Mouse (Mus musculus) stomach, postnatal 0 days (tissue): Measurements from ENCODE around the gene Abcg2. TPM values are rescaled to one million over a fixed set of nuclear protein-coding genes. Genes with fewer than 3 reads are reported as not detected.
"Not testable (repeated sequence)": the region's sequence is repeated elsewhere in the genome, so short reads cannot be mapped to it uniquely, and the experiment has no call there.

ENCODE experiments used
- ATAC-seq: fragments of 200-750 bp; cut with Nextera tagmentation; 2 replicates; pipeline ENCODE4 v1.8.0; 2017; ENCODE audit not compliant: low FRiP score, low TSS enrichment
- DNase-seq: peaks from one replicate; pipeline ENCODE4 v3.0.0-alpha.2; 2016; ENCODE audit warnings: low spot score
- H3K27ac ChIP-seq: fragments of 300-500 bp; sonication (generic); replicated peaks from 2 replicates; pipeline ENCODE4 v1.5.1; 2014; ENCODE audit warnings: mild to moderate bottlenecking, control low read depth
- H3K27me3 ChIP-seq: fragments of 300-500 bp; sonication (generic); 2 replicates; pipeline ENCODE4 v1.6.1; 2014; ENCODE audit warnings: low read length; ENCODE audit not compliant: control insufficient read depth, insufficient read depth
- H3K36me3 ChIP-seq: fragments of 300-500 bp; sonication (generic); 2 replicates; pipeline ENCODE4 v1.6.1; 2014; ENCODE audit warnings: low read length, mixed read lengths; ENCODE audit not compliant: control insufficient read depth, insufficient read depth
- H3K4me1 ChIP-seq: fragments of 300-500 bp; sonication (generic); replicated peaks from 2 replicates; pipeline ENCODE4 v1.6.1; 2014; ENCODE audit warnings: antibody characterized with exemption; ENCODE audit not compliant: control insufficient read depth, insufficient read depth
- H3K4me2 ChIP-seq: fragments of 300-500 bp; sonication (generic); replicated peaks from 2 replicates; pipeline ENCODE4 v1.6.1; 2014; ENCODE audit warnings: low read depth, mild to moderate bottlenecking, control low read depth, moderate library complexity
- H3K4me3 ChIP-seq: fragments of 300-500 bp; sonication (generic); 2 replicates; pipeline ENCODE4 v1.5.1; 2014; ENCODE audit warnings: low read depth, low read length, control low read depth
- H3K9ac ChIP-seq: fragments of 300-500 bp; sonication (generic); 2 replicates; pipeline ENCODE4 v1.6.1; 2014; ENCODE audit warnings: mild to moderate bottlenecking, low read length, control low read depth, mixed read lengths
- H3K9me3 ChIP-seq: fragments of 300-500 bp; sonication (generic); 2 replicates; pipeline ENCODE4 v1.6.1; 2016; ENCODE audit warnings: low read length; ENCODE audit not compliant: control insufficient read depth
- CTCF ChIP-seq: IDR thresholded peaks from 2 replicates; pipeline ENCODE4 v1.5.1; 2016; ENCODE audit warnings: antibody characterized with exemption, low read depth, mild to moderate bottlenecking, moderate library complexity
- EP300 ChIP-seq: optimal IDR thresholded peaks from 2 replicates; pipeline ENCODE3; 2016; ENCODE audit warnings: antibody characterized with exemption
- WGBS: fragments of 180-500 bp; shearing (Covaris S2); extraction: QIAGEN DNeasy Blood & Tissue Kit; methylation state at CpG from one replicate; pipeline ENCODE4 v1.1.7; 2014; 5-methylcytosine and 5-hydroxymethylcytosine counted together
- polyA plus RNA-seq: library from polyadenylated mRNA; unstranded; fragments of >200 nt; fragmentation: Nextera tagmentation; extraction: Ambion mirVana; gene quantifications from 2 replicates; pipeline ENCODE4 v1.2.1, GENCODE M21; 2015

Abcg2 gene
- 18.1 and 19.2 TPM in 2 replicates for polyA plus RNA-seq

DNA sequence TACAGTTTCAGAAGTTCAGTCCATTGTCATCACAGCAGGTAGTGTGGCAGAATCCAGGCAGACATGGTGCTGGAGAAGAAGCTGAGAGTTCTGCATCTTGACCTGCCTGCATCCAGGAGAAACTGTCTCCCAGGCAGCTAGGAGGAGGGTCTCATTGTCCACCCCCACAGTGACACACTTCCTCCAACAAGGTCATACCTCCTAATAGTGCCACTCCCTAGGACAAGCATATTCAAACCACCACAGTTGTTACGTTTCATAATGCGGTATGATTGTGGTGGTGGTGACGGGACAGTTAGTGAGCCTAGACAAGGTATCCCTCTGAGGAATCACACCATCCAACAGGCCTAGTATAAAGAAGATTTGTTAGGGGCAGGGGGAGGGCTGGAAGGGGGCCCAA, at the start of gene Abcg2:
Abcg2 (plus strand) TSS at position 301 of the 400 bp plus-strand sequence.
- ATAC-seq, H3K4me1 ChIP-seq, DNase-seq, H3K9me3 ChIP-seq, H3K9ac ChIP-seq, H3K4me3 ChIP-seq, H3K36me3 ChIP-seq, H3K27ac ChIP-seq, H3K27me3 ChIP-seq, H3K4me2 ChIP-seq: not testable (repeated sequence)
- 85% methylated on average over 3 of the region's 3 CpGs for WGBS

DNA sequence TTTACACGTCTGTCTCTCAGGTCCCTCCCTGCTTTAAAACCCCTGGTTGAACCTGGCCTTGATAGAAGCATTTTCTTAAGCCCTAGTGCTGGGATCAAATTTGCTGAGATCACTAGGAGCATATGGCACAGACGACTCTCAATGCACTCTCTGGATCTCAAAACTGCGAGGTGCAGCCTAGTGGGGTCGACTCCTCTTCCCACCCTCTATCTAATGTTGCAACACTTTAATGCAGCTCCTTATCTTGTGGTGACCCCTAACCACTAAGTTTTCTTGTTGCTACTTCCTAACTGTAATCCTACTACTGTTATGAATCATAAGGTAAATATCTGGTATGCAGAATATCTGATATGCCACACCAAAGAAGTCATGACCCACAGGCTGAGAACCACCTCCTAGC, 44.1 kb upstream of the Abcg2 start:
- H3K27ac ChIP-seq, H3K4me3 ChIP-seq, H3K27me3 ChIP-seq, H3K4me1 ChIP-seq, H3K9ac ChIP-seq, H3K9me3 ChIP-seq, H3K36me3 ChIP-seq, DNase-seq, ATAC-seq, H3K4me2 ChIP-seq: not testable (repeated sequence)
- WGBS, result 67% methylated on average over 4 of the region's 4 CpGs

DNA sequence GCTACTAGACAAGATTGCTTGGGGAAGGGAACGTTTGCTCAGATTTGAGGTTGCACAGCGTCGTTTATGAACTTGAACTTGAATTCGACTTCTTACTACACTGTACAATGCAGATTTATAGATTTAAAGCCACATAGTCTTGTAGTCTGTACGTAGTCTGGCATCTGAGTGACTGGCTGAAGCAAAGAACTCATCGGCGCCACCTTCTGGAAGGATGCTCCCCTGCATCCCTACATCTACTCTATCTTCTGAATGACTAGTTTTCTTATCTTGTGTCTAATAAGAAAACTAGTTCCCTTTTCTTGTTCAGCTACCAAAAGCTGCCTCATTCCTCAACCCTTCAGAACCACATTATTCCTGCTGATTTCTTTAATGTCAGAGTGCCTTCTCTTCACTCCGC, 41.5 kb upstream of the Abcg2 start:
- not testable (repeated sequence) for H3K9ac ChIP-seq, H3K27ac ChIP-seq, H3K9me3 ChIP-seq, H3K4me2 ChIP-seq, H3K36me3 ChIP-seq, H3K4me3 ChIP-seq, H3K4me1 ChIP-seq, ATAC-seq, H3K27me3 ChIP-seq
- DNase-seq, result peak; percentile 23
- 65% methylated on average over 8 of the region's 8 CpGs for WGBS
- peak; percentile 65 for TF ChIP-seq CTCF

DNA sequence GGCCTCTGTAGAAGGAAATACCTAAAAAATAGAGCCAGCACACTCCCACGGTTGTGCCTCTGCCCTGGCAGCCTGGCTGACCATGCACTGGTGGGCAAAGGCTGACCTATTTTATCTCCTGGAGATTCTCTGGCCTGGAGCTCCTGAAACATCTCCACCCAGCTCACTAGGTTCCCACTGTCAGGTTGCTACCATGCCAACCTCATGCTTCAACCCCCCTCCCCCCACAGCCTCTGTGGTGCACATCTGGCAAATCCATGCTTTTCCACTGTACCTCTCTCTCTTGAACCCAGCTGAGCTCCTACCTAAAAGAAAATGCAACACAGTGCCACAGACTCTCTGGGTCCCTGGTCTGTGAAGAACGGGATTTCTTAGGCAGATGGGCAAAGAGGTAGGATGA, 39.4 kb upstream of the Abcg2 start:
- H3K27me3 ChIP-seq, ATAC-seq, DNase-seq, H3K27ac ChIP-seq, H3K4me3 ChIP-seq, H3K4me1 ChIP-seq, H3K9me3 ChIP-seq, H3K36me3 ChIP-seq, H3K9ac ChIP-seq, H3K4me2 ChIP-seq: not testable (repeated sequence)
- 22% methylated on average over 2 of the region's 2 CpGs for WGBS

DNA sequence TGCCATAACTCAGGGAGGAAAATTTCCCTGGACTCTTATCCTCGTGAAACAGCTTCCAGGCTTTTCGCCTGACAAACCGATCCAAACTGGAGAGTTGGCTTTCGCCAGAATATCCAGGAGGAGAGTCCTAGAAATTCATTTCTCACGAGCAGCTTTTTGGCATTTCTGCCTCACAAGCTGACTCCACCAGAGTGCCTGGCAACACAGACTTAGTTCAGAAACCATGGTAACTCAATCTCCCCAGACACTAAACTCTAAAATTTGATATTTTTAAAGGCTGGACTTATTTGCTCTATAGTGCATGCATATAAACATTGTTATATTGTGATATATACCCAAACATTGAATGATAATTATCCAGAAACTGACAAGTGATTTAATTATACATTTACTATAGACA, 38.3 kb upstream of the Abcg2 start:
- not testable (repeated sequence) for H3K27ac ChIP-seq, H3K36me3 ChIP-seq, H3K4me2 ChIP-seq, H3K9me3 ChIP-seq, H3K9ac ChIP-seq, H3K27me3 ChIP-seq, ATAC-seq, DNase-seq, H3K4me3 ChIP-seq, H3K4me1 ChIP-seq
- 43% methylated on average over 5 of the region's 5 CpGs for WGBS

DNA sequence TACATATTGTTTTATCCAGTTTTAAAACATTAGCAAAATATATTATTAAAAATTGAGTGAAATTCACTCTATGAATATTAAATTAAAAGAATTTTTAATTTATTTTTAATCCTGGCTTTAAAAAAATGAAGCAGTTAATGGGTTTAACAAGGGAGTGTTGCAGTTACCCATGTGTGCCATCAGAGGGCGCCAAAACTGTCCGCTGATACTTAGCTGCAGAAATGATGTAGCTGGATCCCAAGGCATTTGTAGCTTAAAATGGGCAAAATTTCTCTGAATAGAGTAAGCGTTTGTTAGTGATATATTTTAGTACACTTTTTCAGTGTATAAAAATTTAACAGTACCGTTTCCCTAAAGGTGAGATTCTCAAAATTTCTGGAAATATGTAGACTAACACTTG, 37.5 kb upstream of the Abcg2 start:
- Histone ChIP-seq H3K4me1 (no peaks in the 10 kb centered on the region), H3K9ac (no peak overlapping the region), H3K27ac (no peak overlapping the region), H3K27me3 (no peaks in the 10 kb centered on the region), H3K4me3 (no peak overlapping the region), H3K9me3 (no peaks in the 10 kb centered on the region), H3K36me3 (no peaks in the 10 kb centered on the region), H3K4me2 (no peak overlapping the region)
- TF ChIP-seq CTCF, result peak; percentile 85
- TF ChIP-seq EP300, result no peak
- peak; percentile 48 for DNase-seq
- 8% methylated on average over 4 of the region's 4 CpGs for WGBS
- no peak for ATAC-seq

DNA sequence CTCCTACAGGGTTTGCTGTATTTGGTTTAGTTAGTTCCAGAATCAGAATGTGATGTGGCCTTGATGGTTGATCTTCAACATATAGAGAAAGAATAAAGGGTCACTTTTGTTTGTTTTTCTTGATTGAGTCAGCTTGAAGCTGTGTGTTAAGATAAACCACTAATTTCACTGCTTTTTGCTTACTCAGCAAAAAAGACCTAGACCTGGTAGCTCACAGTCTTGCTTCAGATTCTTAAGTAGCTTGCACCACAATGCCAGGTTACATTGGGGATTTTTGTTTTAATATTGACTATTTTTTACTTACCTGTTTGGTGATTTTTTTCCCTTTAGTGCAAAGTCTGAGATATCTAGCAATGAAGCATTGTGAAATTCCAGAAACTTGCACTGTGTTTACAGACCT, 30.5 kb upstream of the Abcg2 start:
- not testable (repeated sequence) for H3K9ac ChIP-seq, H3K9me3 ChIP-seq, H3K4me2 ChIP-seq, H3K27ac ChIP-seq, H3K36me3 ChIP-seq, DNase-seq, H3K4me1 ChIP-seq, ATAC-seq, H3K27me3 ChIP-seq, H3K4me3 ChIP-seq

DNA sequence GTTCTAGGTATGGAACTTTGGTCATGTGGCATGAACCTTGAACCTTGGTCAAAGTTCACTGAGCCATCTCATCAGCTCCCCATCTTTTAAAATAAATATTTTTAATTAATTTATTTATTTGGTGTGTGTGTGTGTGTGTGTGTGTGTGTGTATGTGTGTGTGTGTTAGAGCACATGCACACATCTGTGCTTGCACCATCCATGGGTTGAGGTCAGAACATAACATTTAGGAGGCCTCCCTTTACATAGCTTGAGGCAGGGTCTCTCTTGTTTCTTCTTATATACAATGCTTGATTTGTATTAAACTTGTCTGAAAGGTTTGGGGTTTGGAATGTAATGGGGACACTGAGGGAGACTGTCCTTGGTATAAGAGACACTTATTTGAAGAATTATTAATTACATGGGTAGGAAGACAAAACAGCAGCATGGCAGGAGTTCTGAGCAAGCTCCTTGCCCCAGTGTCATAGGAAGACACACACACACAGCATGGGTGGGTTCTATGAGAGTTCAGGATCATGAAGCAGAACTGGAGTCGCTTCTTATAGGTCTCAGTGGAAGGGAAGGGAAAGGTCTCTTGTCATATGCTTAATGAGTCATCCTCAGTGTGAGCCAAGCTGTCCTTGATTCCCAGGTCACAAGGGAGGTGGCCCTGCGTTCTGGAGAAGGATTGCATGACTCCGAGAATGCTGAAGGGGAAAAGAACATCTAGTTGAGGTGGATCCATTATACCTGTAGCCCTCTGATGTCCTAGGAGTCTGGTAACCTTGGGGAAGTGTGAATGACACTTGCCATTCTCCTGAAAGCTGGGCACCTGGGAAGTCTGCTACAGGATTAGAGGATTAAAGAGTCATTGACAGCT, 9.9 kb downstream of the Abcg2 start:
- not testable (repeated sequence) for H3K4me3 ChIP-seq, H3K27me3 ChIP-seq, H3K9ac ChIP-seq, H3K9me3 ChIP-seq, DNase-seq, H3K4me2 ChIP-seq, H3K27ac ChIP-seq, H3K4me1 ChIP-seq, H3K36me3 ChIP-seq
- peak; percentile 64; the same call in 1 of the 2 replicates for ATAC-seq
- 47% methylated on average over 3 of the region's 3 CpGs for WGBS
